Mouse (Mus musculus): ENCODE measurements around the gene Stxbp5.
"Not testable (repeated sequence)": the region's sequence is repeated elsewhere in the genome, so short reads cannot be mapped to it uniquely, and the experiment has no call there.

The Stxbp5 gene

GRCm38 (mm10) chr10:9901071-9901696 is at the start of gene Stxbp5:
TSS of gene Stxbp5 (minus strand) at chr10:9901079.
- peak; percentile 68 to 74 for DNase-seq (ENCODE audit: low spot score in 2 of 2)

- no peak for DNase-seq (ENCODE audit: low spot score in 2 of 2)
Observed at GRCm38 (mm10) chr10:9912395-9912794, 11.5 kb upstream of the Stxbp5 start.

- no peak for DNase-seq (ENCODE audit: low spot score in 2 of 2)
Observed at GRCm38 (mm10) chr10:9907919-9908502, 7.1 kb upstream of the Stxbp5 start.

- DNase-seq (ENCODE audit: low spot score in 2 of 2) = no peak
Observed at GRCm38 (mm10) chr10:9907519-9907918, 6.6 kb upstream of the Stxbp5 start.

GRCm38 (mm10) chr10:9906185-9906584 is 5.3 kb upstream of the Stxbp5 start:
- no peak for DNase-seq (ENCODE audit: low spot score in 2 of 2)

GRCm38 (mm10) chr10:9901697-9902239 is 889 bp upstream of the Stxbp5 start:
- peak; percentile 85 to 94 for DNase-seq (ENCODE audit: low spot score in 2 of 2)

GRCm38 (mm10) chr10:9900315-9901070 is 386 bp downstream of the Stxbp5 start:
- no peak for DNase-seq (ENCODE audit: low spot score in 2 of 2)

GRCm38 (mm10) chr10:9899816-9900215 is 1.1 kb downstream of the Stxbp5 start:
- DNase-seq (ENCODE audit: low spot score in 2 of 2) = no peak

GRCm38 (mm10) chr10:9899086-9899485 is 1.8 kb downstream of the Stxbp5 start:
- DNase-seq (ENCODE audit: low spot score in 2 of 2) = no peak

GRCm38 (mm10) chr10:9897852-9898251 is 3.0 kb downstream of the Stxbp5 start:
- no peak for DNase-seq (ENCODE audit: low spot score in 2 of 2)

GRCm38 (mm10) chr10:9893562-9893961 is 7.3 kb downstream of the Stxbp5 start:
- DNase-seq (ENCODE audit: low spot score in 2 of 2) = no peak

- no peak for DNase-seq (ENCODE audit: low spot score in 2 of 2)
Observed at GRCm38 (mm10) chr10:9889651-9890050, 11.2 kb downstream of the Stxbp5 start.

- DNase-seq (ENCODE audit: low spot score in 2 of 2) = no peak
Observed at GRCm38 (mm10) chr10:9888655-9889054, 12.2 kb downstream of the Stxbp5 start.

GRCm38 (mm10) chr10:9881781-9882320 is 19.0 kb downstream of the Stxbp5 start:
- DNase-seq (ENCODE audit: low spot score in 2 of 2) = not testable (repeated sequence)

GRCm38 (mm10) chr10:9880070-9880728 is 20.7 kb downstream of the Stxbp5 start:
- no peak for DNase-seq (ENCODE audit: low spot score in 2 of 2)

- DNase-seq (ENCODE audit: low spot score in 2 of 2) = no peak
Observed at GRCm38 (mm10) chr10:9878821-9879489, 21.9 kb downstream of the Stxbp5 start.

GRCm38 (mm10) chr10:9875905-9876304 is 25.0 kb downstream of the Stxbp5 start:
- no peak for DNase-seq (ENCODE audit: low spot score in 2 of 2)

GRCm38 (mm10) chr10:9872143-9872542 is 28.7 kb downstream of the Stxbp5 start:
- no peak for DNase-seq (ENCODE audit: low spot score in 2 of 2)

- no peak for DNase-seq (ENCODE audit: low spot score in 2 of 2)
Observed at GRCm38 (mm10) chr10:9866793-9867579, 33.9 kb downstream of the Stxbp5 start.

GRCm38 (mm10) chr10:9860022-9860421 is 40.9 kb downstream of the Stxbp5 start:
- DNase-seq (ENCODE audit: low spot score in 2 of 2) = no peak
